Mouse (Mus musculus) frontal cortex, postnatal 10 days (tissue): ENCODE data around the gene Cdh13.

ENCODE experiments used
- DNase-seq, 2 experiments: peaks; one replicate each; pipeline ENCODE4 v3.0.0; 2022; ENCODE audit warnings: low spot score in 2 of 2, mixed read lengths in 1 of 2

Gene Cdh13

DNA sequence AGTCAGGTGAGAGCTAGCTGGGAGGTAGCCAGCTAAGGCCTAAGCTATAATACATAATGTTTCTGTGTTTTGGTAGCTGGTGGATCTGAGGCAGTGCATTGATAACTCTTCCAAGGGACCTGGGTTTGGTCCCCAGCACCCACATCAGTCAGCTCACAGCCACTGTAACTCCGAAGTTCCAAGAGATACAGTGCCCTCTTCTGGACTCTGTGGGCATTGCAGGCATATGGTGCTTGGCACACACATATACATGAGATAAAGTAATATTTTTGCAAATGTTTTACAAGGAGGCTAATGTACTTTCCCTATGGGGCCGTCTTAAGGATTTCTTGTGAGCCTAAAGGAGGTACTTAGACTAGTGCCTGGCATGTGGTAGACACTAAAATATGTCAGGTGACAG lies 755.8 kb downstream of the Cdh13 start:
- no peak for DNase-seq

DNA sequence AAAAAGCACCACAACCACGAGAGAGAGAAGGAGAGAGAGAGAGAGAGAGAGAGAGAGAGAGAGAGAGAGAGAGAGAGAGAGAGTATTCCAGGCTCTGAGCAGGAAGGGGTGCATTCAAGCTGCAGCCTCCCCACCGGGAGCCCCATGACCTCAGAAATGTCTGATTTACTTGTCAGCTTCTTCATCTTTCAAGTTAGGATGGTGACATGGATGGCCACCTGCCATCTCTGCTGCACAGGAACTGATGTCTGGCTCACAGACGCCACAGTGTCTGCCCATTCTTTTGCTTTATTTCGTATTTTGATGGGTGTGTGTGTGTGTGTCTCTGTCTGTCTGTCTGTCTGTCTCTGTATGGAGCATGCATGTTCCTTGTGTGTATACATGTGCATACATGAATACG lies 774.3 kb downstream of the Cdh13 start:
- no peak for DNase-seq

DNA sequence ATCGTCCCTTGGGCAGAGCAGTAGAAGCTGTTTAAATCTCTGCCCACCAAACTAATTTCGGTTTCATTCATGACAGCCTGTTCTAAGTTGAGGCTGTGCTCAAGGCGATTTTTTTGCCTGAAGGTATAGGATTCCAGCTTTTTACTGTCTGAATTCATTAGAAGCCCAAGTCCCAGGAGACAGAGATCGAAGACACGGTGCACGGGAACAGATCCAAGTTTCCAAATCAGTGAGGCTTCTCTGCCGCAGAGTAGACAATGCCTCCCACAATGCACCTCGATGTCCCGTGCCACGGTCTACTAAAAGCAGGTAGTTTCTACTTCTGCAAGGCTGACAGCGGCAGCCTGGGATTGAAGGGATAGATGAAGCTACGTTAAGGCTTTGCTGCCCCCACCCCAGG lies 778.1 kb downstream of the Cdh13 start:
- DNase-seq: no peak

DNA sequence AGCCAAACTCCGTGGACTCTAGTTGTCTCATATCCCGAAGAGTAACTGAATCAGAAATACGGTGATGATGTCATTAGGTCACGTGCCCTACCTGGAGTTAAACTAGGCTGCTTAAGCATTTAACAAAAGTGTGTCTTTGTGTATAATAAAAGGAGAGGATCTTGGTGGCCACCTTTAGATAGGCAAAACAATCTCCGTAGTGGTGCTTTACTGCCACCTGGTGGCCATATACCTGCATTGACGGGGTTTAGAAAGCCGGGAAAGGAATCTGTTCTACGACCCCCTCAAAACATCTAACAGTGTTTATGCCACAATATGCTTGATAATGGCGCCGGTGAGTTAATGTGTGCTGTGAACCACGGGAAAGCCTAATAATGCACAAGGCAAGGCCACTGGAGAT lies 781.0 kb downstream of the Cdh13 start:
- DNase-seq: no peak

DNA sequence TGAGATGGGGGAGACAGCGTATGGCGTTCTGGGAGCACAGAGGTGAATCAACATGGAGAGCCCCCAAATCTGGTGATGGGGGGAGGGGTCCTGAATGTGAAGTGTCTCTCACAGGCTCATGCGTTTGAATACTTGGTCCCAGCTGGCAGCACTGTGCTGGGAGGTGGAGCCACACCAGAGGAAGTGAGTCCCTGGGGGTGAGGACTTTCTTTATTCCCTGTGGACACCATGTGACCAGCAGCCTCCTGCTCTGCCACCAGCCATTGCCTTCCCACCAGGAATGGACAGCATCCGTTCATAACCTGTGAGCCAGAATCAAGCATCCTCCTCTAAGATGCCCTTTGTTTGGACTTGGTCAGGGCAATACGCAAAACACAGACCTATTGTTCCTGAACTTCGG lies 788.8 kb downstream of the Cdh13 start:
- DNase-seq: no peak

DNA sequence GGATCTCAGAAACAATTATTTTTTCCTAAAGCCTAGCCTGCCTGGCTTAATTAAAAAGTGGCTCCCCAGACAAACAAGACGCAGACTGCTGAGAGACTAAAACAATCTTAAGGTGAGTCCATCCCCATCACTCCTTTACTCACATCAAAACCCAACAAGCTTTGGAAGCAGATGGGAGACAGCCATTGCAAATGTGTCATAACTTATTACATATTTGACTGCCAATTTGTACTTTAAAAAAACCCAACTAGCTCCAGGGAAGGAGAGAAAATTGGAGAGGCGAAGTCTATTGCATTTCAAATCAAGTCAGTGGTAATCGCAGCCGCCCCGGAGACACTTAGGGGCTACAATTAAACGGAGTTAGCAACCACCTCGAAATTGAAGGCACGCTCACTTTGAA lies 801.5 kb downstream of the Cdh13 start:
- DNase-seq: no peak

DNA sequence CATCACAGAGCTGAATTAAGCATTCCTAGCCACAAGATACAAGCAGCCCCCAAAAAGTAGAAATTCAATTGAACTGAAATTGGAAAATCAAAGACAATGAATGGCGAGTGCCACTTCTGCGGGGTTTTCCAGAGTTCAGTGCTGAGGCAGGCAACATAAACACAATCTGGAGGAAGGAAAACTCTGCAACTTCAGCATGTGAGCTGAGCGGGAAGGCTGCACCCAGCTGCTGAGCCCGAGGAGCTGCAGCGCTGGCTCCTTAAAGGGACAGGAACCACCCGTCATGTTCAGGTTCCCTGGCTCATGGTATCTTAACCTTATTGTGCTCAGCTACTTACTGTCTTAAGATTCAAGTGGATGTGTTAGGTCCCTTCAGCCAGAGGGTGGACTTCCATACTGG lies 814.7 kb downstream of the Cdh13 start:
- DNase-seq: peak in 1 of 2 experiments; percentile 18

DNA sequence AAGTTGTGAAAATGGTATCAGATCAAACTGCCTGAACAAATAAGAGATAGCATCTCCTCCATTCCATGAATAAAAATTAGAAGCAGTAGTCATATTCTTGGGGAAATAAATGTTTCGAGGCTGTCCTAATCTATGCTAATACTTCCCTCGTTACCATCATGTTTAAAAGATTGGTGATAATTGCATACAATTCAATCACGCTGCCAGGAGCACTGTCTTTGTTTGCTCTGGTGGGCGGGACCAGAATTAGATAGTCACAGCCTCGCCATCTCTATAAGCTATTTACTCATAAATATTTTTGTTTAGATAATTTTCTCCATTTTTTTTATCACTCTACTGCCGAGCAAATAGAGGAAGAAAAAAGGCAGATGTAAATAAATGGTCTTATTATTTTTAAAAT lies 819.3 kb downstream of the Cdh13 start:
- no peak for DNase-seq

DNA sequence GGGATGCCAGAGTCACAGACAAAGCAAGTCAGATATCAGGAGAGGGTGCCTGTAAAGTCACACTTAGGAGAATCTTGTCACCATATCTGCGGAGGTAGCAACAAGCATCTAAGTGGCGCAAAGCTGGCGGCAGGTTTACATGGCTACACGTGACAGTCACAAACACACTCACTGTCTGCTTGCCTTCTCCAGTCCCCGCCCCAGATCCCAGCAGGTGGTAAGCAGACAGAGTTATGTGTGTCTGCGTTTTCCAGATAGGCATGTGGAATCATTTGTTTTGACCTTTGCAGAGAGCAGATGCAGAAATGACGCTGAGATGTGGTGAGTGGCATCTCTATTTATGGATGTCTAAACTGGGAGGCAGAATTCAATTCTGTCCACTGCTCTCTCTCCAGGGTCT lies 826.1 kb downstream of the Cdh13 start:
- no peak for DNase-seq

DNA sequence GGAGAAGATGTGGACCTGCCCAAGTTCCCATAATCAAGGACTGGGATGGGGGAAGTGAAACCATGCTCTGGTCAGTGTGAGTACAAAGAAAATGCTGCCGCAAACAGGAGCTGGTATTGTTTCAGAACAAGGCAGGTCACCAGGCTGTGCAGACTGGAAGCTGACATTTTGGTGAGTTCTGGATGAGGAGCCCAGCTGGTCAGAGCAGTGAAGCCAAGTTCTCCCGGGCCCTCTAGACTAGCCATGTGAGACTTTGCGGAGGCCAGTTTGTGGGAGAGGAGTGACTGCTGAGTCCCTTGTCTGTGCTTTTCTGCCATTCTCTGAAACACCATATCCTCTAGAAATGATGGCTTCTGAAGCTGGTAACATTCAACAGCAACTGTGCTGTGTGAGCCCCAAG lies 829.3 kb downstream of the Cdh13 start:
- no peak for DNase-seq

DNA sequence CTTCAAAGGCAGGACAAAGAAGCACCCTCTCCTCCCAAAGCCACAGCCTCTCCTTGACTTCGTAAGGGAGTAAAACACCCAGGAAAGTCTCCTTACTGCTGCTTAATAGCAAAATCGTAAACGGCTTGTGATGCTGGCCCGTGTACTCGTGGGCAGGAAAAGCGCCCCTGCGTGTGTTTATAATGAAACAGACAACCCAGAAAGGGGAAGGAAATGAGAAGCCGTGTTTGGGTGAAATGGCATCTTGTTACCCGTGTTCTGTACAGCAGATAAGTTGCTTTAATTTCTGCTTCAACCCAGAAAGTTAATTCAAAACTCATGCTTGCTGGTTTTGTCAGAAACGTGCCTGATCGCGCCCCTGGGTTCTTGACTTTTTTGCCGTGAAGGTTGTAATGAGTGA lies 837.7 kb downstream of the Cdh13 start:
- DNase-seq: no peak

DNA sequence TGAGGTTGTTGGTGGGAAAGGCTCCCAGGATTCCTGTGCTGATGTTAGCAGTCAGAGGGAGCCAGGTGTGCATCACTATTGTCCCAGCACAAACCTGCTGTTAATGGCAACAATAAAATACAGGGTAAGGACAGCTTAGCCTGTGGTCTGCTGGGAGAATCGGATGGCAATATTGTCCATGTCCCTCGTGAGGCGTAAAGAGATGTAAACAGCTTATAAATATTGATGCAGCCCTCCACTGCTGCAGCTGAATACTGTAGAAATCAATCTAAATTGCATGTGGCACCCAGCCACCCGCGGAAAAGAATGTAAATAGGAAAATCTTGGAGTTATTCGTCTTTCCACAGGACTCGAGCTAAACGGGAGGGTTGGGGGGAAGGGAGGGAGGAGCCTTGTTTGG lies 844.3 kb downstream of the Cdh13 start:
- no peak for DNase-seq

DNA sequence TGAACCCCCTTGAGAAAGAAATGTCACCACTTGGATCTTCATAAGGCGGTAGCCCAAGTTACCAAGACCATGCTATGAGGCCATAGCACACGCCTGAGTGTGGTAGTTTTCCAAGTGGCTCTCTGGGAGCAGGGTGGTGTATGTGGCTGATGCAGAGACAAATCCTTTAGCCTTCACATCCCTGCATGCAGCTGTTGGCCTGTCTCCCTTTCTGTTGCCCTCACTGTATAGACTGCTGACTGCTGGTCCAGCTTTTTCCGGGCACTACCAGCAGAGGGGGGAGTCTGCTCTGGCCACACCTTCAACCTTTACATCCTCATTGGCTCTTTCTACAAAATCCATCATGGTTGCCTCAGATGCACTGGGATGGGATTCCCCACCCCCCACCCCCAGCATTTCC lies 844.7 kb downstream of the Cdh13 start:
- DNase-seq: no peak

DNA sequence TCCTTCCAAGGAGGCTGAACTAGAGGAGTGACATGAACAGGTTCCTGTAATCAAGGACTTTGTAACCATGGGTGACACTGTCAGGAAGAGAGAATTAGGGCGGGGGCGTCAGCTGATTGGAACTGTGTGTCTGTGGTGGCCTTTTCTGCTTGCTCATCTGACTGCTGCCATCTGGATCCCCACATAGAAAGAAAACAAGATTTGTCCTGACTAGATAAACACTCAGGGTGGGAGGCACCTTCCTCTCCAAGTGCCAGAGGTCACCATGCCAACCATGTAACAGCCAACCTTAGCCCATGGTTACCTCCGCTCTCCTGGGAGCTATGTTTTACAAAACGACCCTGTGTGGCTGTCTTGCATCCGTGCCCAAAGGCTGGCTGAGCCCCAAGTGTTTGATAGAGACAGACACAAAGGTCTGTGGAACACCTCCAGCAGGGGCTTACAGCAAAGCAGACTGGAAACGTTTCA lies 873.0 kb downstream of the Cdh13 start:
- no peak for DNase-seq

DNA sequence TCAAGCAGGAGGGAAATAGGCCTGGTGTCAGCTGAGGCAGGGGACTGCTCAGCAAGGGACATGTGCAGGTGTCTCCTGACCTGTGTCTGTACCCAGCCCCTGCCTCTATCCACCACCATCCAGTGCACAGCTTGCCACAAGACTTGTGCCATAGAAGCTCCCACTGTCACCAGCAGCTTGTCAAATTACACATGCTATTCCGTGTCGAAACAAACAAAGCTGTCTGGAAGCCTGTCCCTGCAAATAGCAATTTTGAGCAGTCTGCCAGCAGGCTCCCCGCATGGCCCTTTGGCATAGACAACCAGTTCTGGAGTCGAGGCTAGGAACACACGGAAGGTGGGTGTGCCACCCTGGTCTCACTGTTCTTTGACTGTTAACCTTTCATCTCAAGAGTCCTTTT lies 875.1 kb downstream of the Cdh13 start:
- peak; percentile 26 to 45 for DNase-seq

DNA sequence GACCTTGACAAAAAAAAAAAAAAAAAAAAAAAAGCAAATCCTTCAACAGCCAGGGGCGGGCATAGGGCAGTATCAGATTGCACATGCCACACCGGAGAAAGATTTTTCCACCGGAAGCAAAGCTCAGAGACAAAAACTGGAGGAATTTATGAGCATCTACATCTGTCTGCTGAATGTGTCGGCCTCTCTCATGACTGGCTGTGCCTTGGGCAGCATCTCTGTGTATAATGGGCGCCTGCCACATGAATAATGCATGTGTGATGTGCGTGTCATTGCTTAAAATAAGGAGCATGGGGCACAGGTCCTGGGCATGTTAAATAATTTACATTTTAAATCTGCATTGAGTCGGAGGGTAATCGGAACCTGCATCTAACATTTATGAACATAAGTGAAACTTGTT lies 876.3 kb downstream of the Cdh13 start:
- no peak for DNase-seq

DNA sequence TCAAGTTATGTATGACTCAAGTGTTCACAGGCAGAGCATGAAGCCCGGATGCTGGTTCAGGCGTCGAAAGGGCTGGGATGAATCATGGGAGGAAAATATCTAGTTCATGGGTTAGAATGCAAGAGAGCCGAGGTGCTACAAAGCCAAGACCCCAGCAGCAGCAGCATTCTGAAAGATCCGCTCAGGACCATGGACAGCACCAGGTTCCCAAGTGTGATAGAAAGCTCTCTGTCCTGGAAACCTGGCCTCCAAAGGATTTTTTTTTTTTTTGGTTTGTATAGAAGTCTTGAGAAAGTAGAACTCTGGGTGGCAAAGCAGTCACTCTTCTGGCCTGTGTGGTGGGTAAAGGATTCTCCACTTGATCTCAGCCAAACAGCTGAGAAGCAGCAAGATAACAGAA lies 880.5 kb downstream of the Cdh13 start:
- no peak for DNase-seq

DNA sequence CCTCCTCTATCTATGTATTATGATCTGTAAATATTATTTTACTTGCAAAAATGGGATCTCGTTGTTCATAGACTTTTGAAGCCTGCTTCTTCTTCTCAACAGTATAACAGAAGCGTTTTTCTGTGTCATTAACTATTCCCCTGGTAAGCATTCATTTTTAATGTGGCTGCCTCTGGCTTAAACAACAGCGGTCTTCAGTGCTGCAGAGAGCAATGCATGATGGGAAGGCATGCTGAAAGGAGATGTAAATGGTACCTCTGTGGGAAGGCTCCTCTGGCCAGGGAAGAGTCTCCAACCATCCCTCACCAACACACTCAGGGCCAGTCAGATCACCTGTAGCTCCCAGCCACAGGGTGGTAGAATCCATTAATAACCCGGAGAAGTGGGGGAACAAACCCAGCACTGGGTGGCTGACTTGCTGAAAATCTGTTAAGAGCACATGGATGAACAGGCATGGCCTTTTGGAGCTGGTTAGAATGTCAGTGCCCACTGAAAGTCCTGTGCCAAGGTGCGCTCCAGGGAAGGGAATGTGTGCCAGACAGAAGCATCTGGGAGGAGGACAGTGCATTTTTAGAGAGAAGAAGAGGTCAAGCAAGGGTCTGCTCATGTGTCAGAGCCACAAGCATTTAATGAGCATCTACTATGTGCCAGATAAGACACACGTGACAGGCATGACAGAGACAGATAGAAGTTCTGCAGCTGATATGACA lies 893.8 kb downstream of the Cdh13 start:
- no peak for DNase-seq

DNA sequence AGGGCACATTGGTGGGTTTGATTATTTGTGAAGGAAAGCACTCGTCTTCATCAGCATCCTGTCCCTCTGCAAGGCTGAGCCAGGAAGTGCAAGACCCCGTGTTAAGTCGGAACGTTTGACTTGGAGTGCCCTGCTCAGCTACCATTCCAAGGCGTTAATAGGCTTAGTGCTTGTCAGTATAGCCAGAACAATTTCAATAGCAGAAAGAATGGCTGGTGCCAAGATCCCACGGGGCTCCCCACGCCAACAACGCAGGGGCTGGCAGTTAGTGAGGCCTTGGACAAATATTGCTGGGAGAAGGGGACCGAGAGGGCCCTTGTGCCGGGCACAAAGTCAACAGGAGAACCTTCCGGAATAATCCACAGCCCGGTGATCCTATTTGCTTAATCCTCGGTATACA lies 897.1 kb downstream of the Cdh13 start:
- DNase-seq: no peak

DNA sequence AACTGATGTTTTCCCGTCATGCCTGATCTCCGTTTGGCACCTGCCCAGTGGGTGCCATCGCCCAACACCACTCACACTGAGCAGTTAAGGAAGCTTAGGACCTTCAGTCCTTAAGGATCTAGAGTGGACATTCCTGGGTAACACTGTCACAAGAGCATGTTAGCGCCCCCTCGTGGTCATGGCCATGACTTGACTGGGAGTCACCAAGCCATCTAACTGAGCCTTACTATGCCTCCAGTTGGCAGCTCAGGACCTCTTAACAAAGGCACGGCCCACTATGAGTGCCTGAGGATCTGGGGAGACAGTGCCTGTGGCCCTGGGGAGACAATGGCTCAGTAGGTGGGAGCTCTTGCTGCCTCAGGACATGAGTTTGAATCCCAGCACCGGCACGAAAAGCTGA lies 912.2 kb downstream of the Cdh13 start:
- peak in 1 of 2 experiments; percentile 19 for DNase-seq

DNA sequence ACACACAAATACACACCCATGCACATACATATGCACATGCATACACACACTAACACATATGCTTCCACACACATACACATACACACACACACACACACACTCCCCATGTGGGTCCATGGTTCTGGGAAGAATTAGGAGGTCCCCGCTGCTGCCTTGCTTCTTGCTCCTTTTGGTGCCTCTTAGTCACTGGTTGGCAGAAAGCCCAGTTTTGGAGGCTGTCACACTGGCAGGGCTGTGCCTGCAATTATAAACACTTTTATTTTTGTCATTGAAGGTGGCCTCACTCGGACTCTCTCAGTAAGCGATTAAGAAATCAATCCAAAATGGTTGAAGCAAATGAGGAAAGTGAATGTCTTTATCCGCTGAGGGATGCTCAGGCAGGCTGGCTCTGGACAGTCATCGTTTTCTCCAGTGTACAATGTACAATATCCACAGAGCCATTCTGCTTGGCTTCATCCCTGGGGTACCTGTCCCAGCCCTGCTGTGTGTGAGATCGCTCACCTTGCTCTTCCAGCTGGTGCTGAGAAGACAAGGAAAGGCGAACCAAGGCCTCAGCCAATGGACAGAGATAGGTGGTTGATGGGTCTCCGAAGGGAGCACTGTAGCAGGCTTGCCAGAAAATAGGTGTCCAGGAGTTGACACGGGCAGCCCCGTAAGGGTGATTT lies 913.1 kb downstream of the Cdh13 start:
- peak; percentile 38 to 46 for DNase-seq

DNA sequence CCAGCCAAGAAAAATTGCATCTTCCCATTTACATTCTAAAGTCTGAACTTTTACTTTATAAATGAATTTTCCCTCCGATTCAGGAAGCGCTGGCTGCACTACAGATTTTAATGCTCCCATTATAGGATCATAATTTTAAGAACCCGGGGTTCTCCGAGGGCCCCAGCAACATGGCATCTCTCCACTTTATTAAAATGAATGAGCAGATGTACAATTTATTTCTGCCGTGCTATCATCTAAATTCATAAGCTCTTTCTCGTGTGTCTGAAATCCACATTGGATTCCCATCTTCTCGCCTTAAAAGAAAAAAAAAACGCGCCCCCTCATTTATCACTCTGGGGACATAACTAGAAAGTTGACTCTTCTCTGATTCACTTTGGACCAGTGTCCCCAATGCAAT lies 925.0 kb downstream of the Cdh13 start:
- DNase-seq: no peak

DNA sequence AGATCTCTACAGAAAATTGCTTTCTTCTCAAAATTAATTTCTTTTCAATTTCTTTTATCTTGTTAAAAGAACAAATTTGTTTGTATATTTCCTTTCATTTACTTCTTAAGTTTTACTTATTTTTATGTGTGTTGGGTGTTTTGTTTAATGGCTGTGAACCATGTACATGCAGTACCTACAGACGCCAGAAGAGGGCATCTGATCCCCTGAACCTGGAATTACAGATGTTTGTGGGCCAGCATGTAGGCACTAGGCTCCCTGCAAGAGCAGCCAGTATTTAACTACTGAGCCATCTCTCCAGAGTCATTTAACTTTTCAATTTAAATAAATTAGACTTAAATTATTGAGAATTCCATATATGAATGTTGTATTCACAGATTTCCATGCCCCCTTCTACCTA lies 941.0 kb downstream of the Cdh13 start:
- DNase-seq: no peak

DNA sequence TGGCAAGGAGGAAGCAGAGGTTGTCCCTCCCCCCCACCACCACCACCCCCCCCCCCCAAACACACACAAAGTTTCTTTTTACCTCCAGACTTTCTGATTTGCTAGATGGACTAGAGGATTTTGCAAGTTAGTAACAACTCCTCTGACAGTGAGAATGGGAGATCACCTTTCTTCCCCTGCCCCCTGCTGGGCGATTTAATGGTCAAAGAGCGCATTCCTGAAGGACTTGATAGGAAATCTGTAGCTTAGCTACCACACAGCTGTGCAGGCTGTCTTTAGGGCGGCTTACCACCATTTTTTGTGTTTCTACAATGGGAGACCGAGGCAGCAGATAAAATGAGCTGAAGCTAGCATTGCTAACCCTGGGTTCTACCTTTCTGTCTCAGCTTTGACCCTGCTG lies 961.6 kb downstream of the Cdh13 start:
- DNase-seq: no peak
